Mouse (Mus musculus) embryo, embryonic 10.5 days (tissue): ENCODE data around the gene Fbxw4.

Source experiments
- DNase-seq: peaks from one replicate; pipeline ENCODE4 v3.0.0-alpha.2; 2015; ENCODE audit warnings: low spot score

The Fbxw4 gene

GRCm38 (mm10) chr19:45659738-45660502 lies at the start of gene Fbxw4:
TSS of gene Fbxw4 (minus strand) at chr19:45660312.
- peak; percentile 73 for DNase-seq

GRCm38 (mm10) chr19:45708704-45709103 lies 48.6 kb upstream of the Fbxw4 start:
- DNase-seq = no peak

GRCm38 (mm10) chr19:45696281-45696600 lies 36.1 kb upstream of the Fbxw4 start:
- DNase-seq = no peak

GRCm38 (mm10) chr19:45695496-45696280 lies 35.6 kb upstream of the Fbxw4 start:
- peak; percentile 37 for DNase-seq

- DNase-seq = peak; percentile 65
These were observed 33.9 kb upstream of the Fbxw4 start for GRCm38 (mm10) chr19:45694056-45694455.

- DNase-seq = no peak
These were observed 32.1 kb upstream of the Fbxw4 start for GRCm38 (mm10) chr19:45692211-45692610.

GRCm38 (mm10) chr19:45691001-45691535 lies 31.0 kb upstream of the Fbxw4 start:
- peak; percentile 51 for DNase-seq

- DNase-seq = no peak
These were observed 26.9 kb upstream of the Fbxw4 start for GRCm38 (mm10) chr19:45687001-45687400.

GRCm38 (mm10) chr19:45683676-45684075 lies 23.6 kb upstream of the Fbxw4 start:
- no peak for DNase-seq

- DNase-seq = no peak
These were observed 20.5 kb upstream of the Fbxw4 start for GRCm38 (mm10) chr19:45680495-45681130.

- DNase-seq = peak; percentile 41
These were observed 16.7 kb upstream of the Fbxw4 start for GRCm38 (mm10) chr19:45676723-45677269.

- DNase-seq = peak; percentile 81
These were observed 15.8 kb upstream of the Fbxw4 start for GRCm38 (mm10) chr19:45675720-45676581.

- peak; percentile 53 for DNase-seq
These were observed 15.1 kb upstream of the Fbxw4 start for GRCm38 (mm10) chr19:45675196-45675595.

GRCm38 (mm10) chr19:45672971-45673370 lies 12.9 kb upstream of the Fbxw4 start:
- DNase-seq = no peak

- no peak for DNase-seq
These were observed 8.9 kb upstream of the Fbxw4 start for GRCm38 (mm10) chr19:45668986-45669385.

GRCm38 (mm10) chr19:45663851-45664250 lies 3.7 kb upstream of the Fbxw4 start:
- no peak for DNase-seq

- DNase-seq = no peak
These were observed 335 bp upstream of the Fbxw4 start for GRCm38 (mm10) chr19:45660503-45660790.

GRCm38 (mm10) chr19:45659301-45659737 lies 793 bp downstream of the Fbxw4 start:
- peak; percentile 65 for DNase-seq

- peak; percentile 42 for DNase-seq
These were observed 1.4 kb downstream of the Fbxw4 start for GRCm38 (mm10) chr19:45658556-45659268.

- DNase-seq = no peak
These were observed 2.3 kb downstream of the Fbxw4 start for GRCm38 (mm10) chr19:45657828-45658227.
